Mouse (Mus musculus) midbrain, embryonic 14.5 days (tissue): ENCODE measurements around the gene Nomo1. TPM values are rescaled to one million over a fixed set of nuclear protein-coding genes. Genes with fewer than 3 reads are reported as not detected.

ENCODE experiments used
- ATAC-seq: fragments of 200-750 bp; cut with Nextera tagmentation; 2 replicates; pipeline ENCODE4 v1.8.0; 2017; ENCODE audit warnings: moderate number of reproducible peaks, moderate library complexity; ENCODE audit not compliant: low FRiP score, low TSS enrichment
- DNase-seq: peaks from one replicate; pipeline ENCODE4 v3.0.0-alpha.2; 2015
- H3K27ac ChIP-seq: fragments of 300-500 bp; sonication (generic); replicated peaks from 2 replicates; pipeline ENCODE4 v1.5.1; 2014; ENCODE audit warnings: mild to moderate bottlenecking, low read depth, low read length, moderate library complexity
- H3K27me3 ChIP-seq: fragments of 300-500 bp; sonication (generic); 2 replicates; pipeline ENCODE4 v1.6.1; 2014; ENCODE audit warnings: low read length, control low read depth, mixed read lengths; ENCODE audit not compliant: control insufficient read depth, insufficient read depth
- H3K36me3 ChIP-seq: fragments of 300-500 bp; sonication (generic); 2 replicates; pipeline ENCODE4 v1.6.1; 2014; ENCODE audit warnings: low read length, control low read depth; ENCODE audit not compliant: control insufficient read depth, insufficient read depth
- H3K4me1 ChIP-seq: fragments of 300-500 bp; sonication (generic); 2 replicates; pipeline ENCODE4 v1.6.1; 2014; ENCODE audit warnings: mild to moderate bottlenecking, antibody characterized with exemption, low read length, control low read depth; ENCODE audit not compliant: control insufficient read depth, insufficient read depth
- H3K4me2 ChIP-seq: fragments of 300-500 bp; sonication (generic); 2 replicates; pipeline ENCODE4 v1.6.1; 2014; ENCODE audit warnings: mild to moderate bottlenecking, low read length, moderate library complexity
- H3K4me3 ChIP-seq: fragments of 300-500 bp; sonication (generic); replicated peaks from 2 replicates; pipeline ENCODE4 v1.5.1; 2014; ENCODE audit warnings: low read depth, low read length
- H3K9ac ChIP-seq: fragments of 300-500 bp; sonication (generic); replicated peaks from 2 replicates; pipeline ENCODE4 v1.6.1; 2014; ENCODE audit warnings: mild to moderate bottlenecking, low read length, moderate library complexity
- H3K9me3 ChIP-seq: fragments of 300-500 bp; sonication (generic); 2 replicates; pipeline ENCODE4 v1.6.1; 2016; ENCODE audit warnings: low read length, control low read depth, mixed read lengths; ENCODE audit not compliant: control insufficient read depth
- WGBS: fragments of 180-500 bp; shearing (Covaris S2); extraction: QIAGEN DNeasy Blood & Tissue Kit; methylation state at CpG from one replicate; pipeline ENCODE4 v1.1.7; 2014; 5-methylcytosine and 5-hydroxymethylcytosine counted together
- polyA plus RNA-seq: library from polyadenylated mRNA; unstranded; fragments of >200 nt; fragmentation: Nextera tagmentation; extraction: Ambion mirVana; gene quantifications from 2 replicates; pipeline ENCODE4 v1.2.1, GENCODE M21; 2014

The Nomo1 gene
- polyA plus RNA-seq, 1 experiment from 2014 or later: 28.6 TPM

DNA sequence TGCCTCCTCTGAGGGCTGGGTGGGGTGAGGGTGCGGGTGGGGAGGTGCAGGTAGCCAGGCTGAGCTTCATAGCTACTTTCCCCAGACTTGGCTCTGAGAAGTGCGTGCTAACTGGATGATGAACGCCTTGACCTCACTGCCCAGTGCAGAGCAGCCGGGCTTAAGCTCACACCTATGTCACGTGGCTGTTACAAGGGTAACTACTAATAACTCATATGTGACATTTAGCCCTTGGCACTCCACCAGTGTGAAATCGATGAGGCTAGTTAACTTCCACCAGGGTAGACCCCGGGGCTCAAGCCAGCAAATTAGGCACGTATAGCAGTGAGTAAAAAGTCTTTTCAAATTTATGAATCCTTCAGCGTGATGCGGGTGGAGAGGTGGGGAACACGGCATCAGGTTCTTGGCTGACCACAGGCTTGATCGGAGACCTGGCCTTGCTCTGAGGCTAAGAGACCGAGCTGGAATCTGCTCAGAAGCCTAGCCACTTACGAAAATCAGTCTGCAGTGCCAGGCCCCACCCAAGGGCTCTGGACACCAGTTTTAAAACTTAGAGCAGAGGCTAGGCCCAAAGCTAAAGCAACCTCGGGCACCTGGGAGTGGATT is 77.8 kb downstream of the Nomo1 start:
- no peak overlapping the region for H3K4me2 ChIP-seq
- H3K9ac ChIP-seq: no peak overlapping the region
- no peak for DNase-seq
- H3K4me1 ChIP-seq: peaks cover 15% of the 10 kb centered on the region
- ATAC-seq: no peak
- 84% methylated on average over 15 of the region's 15 CpGs for WGBS
- no peaks in the 10 kb centered on the region for H3K36me3 ChIP-seq
- H3K27ac ChIP-seq: no peak overlapping the region
- no peaks in the 10 kb centered on the region for H3K9me3 ChIP-seq
- H3K27me3 ChIP-seq: no peaks in the 10 kb centered on the region
- H3K4me3 ChIP-seq: no peak overlapping the region

DNA sequence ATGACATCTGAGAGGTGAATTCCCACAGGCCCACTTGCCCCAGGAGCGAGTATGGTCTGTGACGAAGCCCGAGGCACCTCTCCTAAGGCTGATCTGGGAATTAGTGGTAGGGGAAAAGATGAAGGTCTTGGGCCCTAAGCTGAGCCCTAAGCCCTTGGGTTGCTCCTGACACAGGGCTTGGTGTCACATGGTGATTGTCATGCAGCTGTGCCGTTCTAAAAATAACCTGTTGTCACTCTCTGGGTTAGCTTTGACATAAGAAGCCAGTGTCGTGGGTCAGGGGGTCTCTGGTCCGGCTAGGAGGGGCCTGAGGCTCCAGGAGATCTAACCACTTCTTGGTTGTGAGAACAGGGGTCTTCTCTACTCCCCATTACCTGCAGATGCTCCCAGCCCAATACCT is 78.4 kb downstream of the Nomo1 start:
- Histone ChIP-seq H3K4me2 (no peak overlapping the region), H3K4me3 (no peak overlapping the region), H3K9me3 (no peaks in the 10 kb centered on the region), H3K9ac (no peak overlapping the region), H3K27me3 (no peaks in the 10 kb centered on the region), H3K27ac (no peak overlapping the region), H3K36me3 (no peaks in the 10 kb centered on the region), H3K4me1 (peaks cover 15% of the 10 kb centered on the region)
- WGBS: 74% methylated on average over 6 of the region's 6 CpGs
- ATAC-seq (no peak), DNase-seq (no peak)

DNA sequence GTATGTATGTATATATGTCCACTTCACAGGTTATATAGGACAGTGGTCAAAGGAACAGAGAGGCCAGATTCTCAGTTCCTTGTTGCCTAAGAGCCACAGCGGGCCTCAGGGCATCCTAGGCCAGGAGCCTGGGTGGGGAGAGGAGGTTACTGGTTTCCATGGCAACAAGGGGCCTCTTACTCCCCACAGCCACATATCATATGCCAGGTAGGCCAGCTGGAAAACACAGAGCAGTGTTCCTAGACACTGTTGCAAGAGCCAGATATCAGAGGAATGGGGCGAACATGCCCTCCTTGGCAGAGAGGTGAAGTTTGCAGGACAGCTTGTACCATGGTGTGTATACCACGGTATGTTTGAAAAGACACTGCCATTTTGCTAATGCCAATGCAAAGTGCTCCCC is 79.9 kb downstream of the Nomo1 start:
- no peak overlapping the region for H3K4me2 ChIP-seq
- H3K27me3 ChIP-seq: no peaks in the 10 kb centered on the region
- ATAC-seq: no peak
- no peak overlapping the region for H3K9ac ChIP-seq
- peak; percentile 64 for DNase-seq
- H3K36me3 ChIP-seq: no peaks in the 10 kb centered on the region
- no peaks in the 10 kb centered on the region for H3K9me3 ChIP-seq
- H3K4me1 ChIP-seq: peaks cover 15% of the 10 kb centered on the region
- 61% methylated on average over 3 of the region's 3 CpGs for WGBS
- H3K4me3 ChIP-seq: no peak overlapping the region
- no peak overlapping the region for H3K27ac ChIP-seq

DNA sequence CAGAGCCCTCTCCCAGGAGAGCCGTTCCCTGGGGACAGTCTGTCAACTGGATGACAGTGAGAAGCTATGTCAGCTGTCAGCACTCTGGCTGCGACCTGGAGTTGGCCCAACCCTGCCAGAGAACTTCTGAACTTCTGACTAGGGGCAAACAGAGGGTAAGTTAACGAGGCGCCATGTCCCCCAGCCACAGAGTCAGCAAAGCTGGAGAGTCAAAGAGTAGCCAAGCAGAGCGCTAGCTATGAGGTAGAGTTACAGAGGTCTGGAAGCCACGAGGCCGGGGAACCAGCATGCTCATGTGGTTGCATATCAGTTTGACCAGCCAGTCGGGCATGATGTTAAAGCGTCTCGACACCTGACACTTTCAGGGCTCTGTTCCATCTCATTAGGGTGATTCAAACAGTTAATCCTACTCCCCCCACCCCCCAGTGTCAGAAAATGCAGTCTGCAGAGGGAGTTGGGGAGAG is 82.7 kb downstream of the Nomo1 start:
- Histone ChIP-seq H3K9ac (no peak overlapping the region), H3K9me3 (no peaks in the 10 kb centered on the region), H3K27ac (no peak overlapping the region), H3K27me3 (no peaks in the 10 kb centered on the region), H3K4me1 (peaks cover 15% of the 10 kb centered on the region), H3K36me3 (no peaks in the 10 kb centered on the region), H3K4me3 (no peak overlapping the region), H3K4me2 (no peak overlapping the region)
- ATAC-seq (no peak), DNase-seq (no peak)
- 62% methylated on average over 10 of the region's 10 CpGs for WGBS

DNA sequence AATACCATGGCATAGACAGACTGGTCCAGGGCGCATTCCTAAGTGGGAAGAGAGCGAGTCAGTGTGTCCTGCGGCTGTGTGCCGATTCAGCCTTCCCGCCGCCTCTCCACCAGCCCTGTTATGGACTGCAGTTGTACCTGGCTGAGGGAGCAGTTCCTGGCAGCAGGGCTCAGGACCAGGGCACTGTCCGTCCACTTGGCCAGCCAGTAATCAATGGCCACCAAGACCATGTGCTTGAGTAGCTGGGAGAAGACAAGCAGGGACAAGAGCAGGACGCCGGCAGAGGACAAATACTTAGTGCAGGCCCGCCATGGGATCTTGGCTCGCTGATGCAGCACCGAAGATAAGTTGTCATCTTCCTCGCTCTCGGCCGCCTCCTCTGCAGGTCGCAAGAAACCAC is 83.5 kb downstream of the Nomo1 start:
- Histone ChIP-seq H3K4me1 (peaks cover 15% of the 10 kb centered on the region), H3K36me3 (no peaks in the 10 kb centered on the region), H3K4me2 (no peak overlapping the region), H3K27ac (no peak overlapping the region), H3K4me3 (no peak overlapping the region), H3K9ac (no peak overlapping the region), H3K27me3 (no peaks in the 10 kb centered on the region), H3K9me3 (no peaks in the 10 kb centered on the region)
- WGBS: 93% methylated on average over 16 of the region's 16 CpGs
- ATAC-seq (no peak), DNase-seq (no peak)

DNA sequence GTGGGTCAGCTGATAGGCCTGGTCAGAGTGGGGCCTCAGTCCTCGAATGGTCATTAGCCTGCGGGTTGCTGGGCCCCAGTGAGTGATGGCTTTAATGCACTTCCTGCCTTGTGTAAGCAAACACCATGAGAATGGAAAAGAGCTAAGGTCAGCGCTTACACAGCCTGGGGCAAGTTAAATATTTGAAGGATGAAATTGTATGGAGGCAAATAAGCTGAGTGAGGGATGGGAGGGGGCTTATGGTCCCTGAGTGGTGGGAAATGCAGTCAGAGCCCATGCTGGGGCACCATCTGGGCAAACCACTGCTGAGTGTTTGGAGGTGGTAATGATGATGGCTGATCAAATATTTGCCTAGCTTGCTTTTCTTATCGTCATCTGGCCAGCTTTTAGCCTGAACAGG is 89.5 kb downstream of the Nomo1 start:
- H3K27ac ChIP-seq: no peak overlapping the region
- 62% methylated on average over 4 of the region's 4 CpGs for WGBS
- no peak overlapping the region for H3K4me2 ChIP-seq
- H3K27me3 ChIP-seq: no peaks in the 10 kb centered on the region
- H3K9ac ChIP-seq: no peak overlapping the region
- H3K9me3 ChIP-seq: no peaks in the 10 kb centered on the region
- DNase-seq: no peak
- no peak overlapping the region for H3K4me3 ChIP-seq
- ATAC-seq: no peak
- H3K36me3 ChIP-seq: no peaks in the 10 kb centered on the region
- H3K4me1 ChIP-seq: peaks cover 3% of the 10 kb centered on the region; the same call in 1 of the 2 replicates

DNA sequence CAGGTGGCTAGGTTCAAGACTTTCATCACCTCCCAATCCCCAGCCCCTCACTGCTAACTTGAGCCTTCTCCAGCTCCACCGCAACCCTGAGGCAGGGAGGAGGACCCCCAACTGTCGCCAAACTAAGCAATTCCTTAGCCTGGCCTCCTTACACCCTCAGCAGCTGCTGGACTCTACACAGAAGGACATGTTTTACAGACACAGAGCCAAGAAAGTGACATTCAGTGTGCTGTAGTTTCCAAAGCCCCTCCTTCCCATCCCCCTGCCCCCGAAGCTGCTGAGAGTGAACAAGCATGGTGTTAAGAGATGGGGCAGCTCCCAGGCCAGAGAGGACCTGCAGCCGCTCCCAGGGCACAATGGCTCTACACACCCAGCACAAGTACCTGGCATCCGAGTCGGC is 91.0 kb downstream of the Nomo1 start:
- Histone ChIP-seq H3K9me3 (no peaks in the 10 kb centered on the region), H3K27me3 (no peaks in the 10 kb centered on the region), H3K27ac (no peak overlapping the region), H3K4me3 (no peak overlapping the region), H3K9ac (no peak overlapping the region), H3K4me2 (no peak overlapping the region), H3K36me3 (no peaks in the 10 kb centered on the region), H3K4me1 (peaks cover 5% of the 10 kb centered on the region; the same call in 1 of the 2 replicates)
- ATAC-seq (no peak), DNase-seq (no peak)
- WGBS: 71% methylated on average over 6 of the region's 6 CpGs

DNA sequence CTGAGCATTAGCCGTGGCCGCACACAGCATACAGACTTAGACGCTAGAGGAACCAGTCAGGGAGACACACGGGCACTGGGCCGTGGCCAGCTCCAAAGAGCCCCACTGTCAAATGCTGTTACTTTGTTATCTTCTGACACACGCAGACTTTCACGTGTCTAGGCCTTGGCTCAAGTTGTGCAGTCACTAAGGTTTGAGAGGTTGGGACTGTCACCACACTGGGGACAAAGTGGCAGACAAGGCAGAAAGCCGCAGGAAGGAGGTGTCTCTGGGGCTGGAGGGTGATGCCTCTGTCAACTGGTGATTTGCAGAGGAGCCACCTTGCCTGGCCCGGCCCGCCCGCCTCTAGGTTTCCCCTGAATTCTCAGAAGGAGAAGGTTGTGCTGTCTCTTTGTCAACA is 91.8 kb downstream of the Nomo1 start:
- DNase-seq: no peak
- Histone ChIP-seq H3K9me3 (no peaks in the 10 kb centered on the region), H3K4me1 (peaks cover 5% of the 10 kb centered on the region; the same call in 1 of the 2 replicates), H3K4me2 (no peak overlapping the region), H3K4me3 (no peak overlapping the region), H3K9ac (no peak overlapping the region), H3K36me3 (no peaks in the 10 kb centered on the region), H3K27ac (no peak overlapping the region), H3K27me3 (no peaks in the 10 kb centered on the region; the same call in 1 of the 2 replicates)
- 79% methylated on average over 11 of the region's 11 CpGs for WGBS
- no peak for ATAC-seq

DNA sequence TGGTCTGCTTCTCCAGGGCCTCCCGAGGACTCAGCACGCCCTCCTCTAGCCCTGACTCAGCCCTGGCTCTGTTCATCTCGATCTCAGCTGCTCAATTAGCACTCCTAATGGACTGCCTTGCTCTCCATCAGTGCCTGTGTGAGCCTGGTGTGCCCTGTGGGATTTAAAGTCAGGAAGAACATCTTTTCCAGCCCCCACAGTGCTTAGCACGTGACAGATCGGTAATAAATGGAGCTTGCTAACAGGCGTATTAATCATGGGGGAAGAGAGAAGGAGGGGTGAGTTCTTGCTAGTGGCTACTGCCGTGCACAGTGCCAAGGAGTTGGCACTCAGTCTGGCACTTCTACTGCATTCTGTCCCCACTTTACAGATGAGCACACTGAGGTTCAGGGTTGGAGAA is 94.7 kb downstream of the Nomo1 start:
- Histone ChIP-seq H3K9ac (no peak overlapping the region), H3K4me1 (peaks cover 5% of the 10 kb centered on the region; the same call in 1 of the 2 replicates), H3K27ac (no peak overlapping the region), H3K9me3 (no peaks in the 10 kb centered on the region), H3K36me3 (no peaks in the 10 kb centered on the region), H3K4me3 (no peak overlapping the region), H3K27me3 (no peaks in the 10 kb centered on the region; the same call in 1 of the 2 replicates), H3K4me2 (no peak overlapping the region)
- DNase-seq (no peak), ATAC-seq (no peak; the same call in 1 of the 2 replicates)
- 33% methylated on average over 7 of the region's 7 CpGs for whole genome bisulfite sequencing
